Mouse (Mus musculus) limb, embryonic 14.5 days (tissue): Measurements from ENCODE around the gene BC052040. TPM values are rescaled to one million over a fixed set of nuclear protein-coding genes. Genes with fewer than 3 reads are reported as not detected.

Source experiments
- ATAC-seq: fragments of 200-750 bp; cut with Nextera tagmentation; 2 replicates; pipeline ENCODE4 v1.8.0; 2017; ENCODE audit warnings: low read depth, moderate number of reproducible peaks, moderate TSS enrichment; ENCODE audit not compliant: low FRiP score
- DNase-seq: peaks from one replicate; pipeline ENCODE4 v3.0.0-alpha.2; 2015; ENCODE audit warnings: low spot score
- H3K27ac ChIP-seq: fragments of 300-500 bp; sonication (generic); replicated peaks from 2 replicates; pipeline ENCODE4 v1.5.1; 2014; ENCODE audit warnings: low read depth, mild to moderate bottlenecking, low read length, moderate library complexity, mixed read lengths
- H3K27me3 ChIP-seq: fragments of 300-500 bp; sonication (generic); 2 replicates; pipeline ENCODE4 v1.6.1; 2014; ENCODE audit warnings: low read length, mixed read lengths; ENCODE audit not compliant: control insufficient read depth, insufficient read depth
- H3K36me3 ChIP-seq: fragments of 300-500 bp; sonication (generic); 2 replicates; pipeline ENCODE4 v1.6.1; 2014; ENCODE audit warnings: mild to moderate bottlenecking, low read length, moderate library complexity, mixed read lengths; ENCODE audit not compliant: control insufficient read depth, insufficient read depth
- H3K4me1 ChIP-seq: fragments of 300-500 bp; sonication (generic); 2 replicates; pipeline ENCODE4 v1.6.1; 2014; ENCODE audit warnings: antibody characterized with exemption, low read length, mixed read lengths; ENCODE audit not compliant: control insufficient read depth, insufficient read depth
- H3K4me2 ChIP-seq: fragments of 300-500 bp; sonication (generic); replicated peaks from 2 replicates; pipeline ENCODE4 v1.6.1; 2014; ENCODE audit warnings: low read depth, mild to moderate bottlenecking, low read length, moderate library complexity; ENCODE audit not compliant: severe bottlenecking
- H3K4me3 ChIP-seq: fragments of 300-500 bp; sonication (generic); replicated peaks from 2 replicates; pipeline ENCODE4 v1.5.1; 2014; ENCODE audit warnings: low read length
- H3K9ac ChIP-seq: fragments of 300-500 bp; sonication (generic); 2 replicates; pipeline ENCODE4 v1.6.1; 2014; ENCODE audit warnings: mild to moderate bottlenecking, low read depth, low read length, moderate library complexity; ENCODE audit not compliant: severe bottlenecking
- H3K9me3 ChIP-seq: fragments of 300-500 bp; sonication (generic); 2 replicates; pipeline ENCODE4 v1.6.1; 2016; ENCODE audit warnings: low read length; ENCODE audit not compliant: control insufficient read depth
- POLR2A ChIP-seq: fragments of 200-500 bp; IDR thresholded peaks from 2 replicates; pipeline ENCODE4 v1.8.0; 2012; ENCODE audit warnings: inconsistent platforms, mild to moderate bottlenecking, moderate library complexity, borderline replicate concordance; ENCODE audit not compliant: insufficient read depth, insufficient read length; ENCODE audit errors: extremely low read depth
- WGBS: fragments of 180-500 bp; shearing (Covaris S2); extraction: QIAGEN DNeasy Blood & Tissue Kit; methylation state at CpG from one replicate; pipeline ENCODE4 v1.1.7; 2014; 5-methylcytosine and 5-hydroxymethylcytosine counted together
- polyA plus RNA-seq, 2 experiments: library from polyadenylated mRNA; depleted of rRNA in 1 of 2; stranded (reverse) in 1 of 2; unstranded in 1 of 2; fragments of >200 nt; fragmentation: Nextera tagmentation in 1 of 2; extraction: Ambion mirVana in 1 of 2; gene quantifications; 2 replicates each; pipeline versions ENCODE4 v1.2.1 to v1.2.3; 2012 to 2014

Gene BC052040
- polyA plus RNA-seq, 2 experiments = 7.9 to 8.1 TPM

DNA sequence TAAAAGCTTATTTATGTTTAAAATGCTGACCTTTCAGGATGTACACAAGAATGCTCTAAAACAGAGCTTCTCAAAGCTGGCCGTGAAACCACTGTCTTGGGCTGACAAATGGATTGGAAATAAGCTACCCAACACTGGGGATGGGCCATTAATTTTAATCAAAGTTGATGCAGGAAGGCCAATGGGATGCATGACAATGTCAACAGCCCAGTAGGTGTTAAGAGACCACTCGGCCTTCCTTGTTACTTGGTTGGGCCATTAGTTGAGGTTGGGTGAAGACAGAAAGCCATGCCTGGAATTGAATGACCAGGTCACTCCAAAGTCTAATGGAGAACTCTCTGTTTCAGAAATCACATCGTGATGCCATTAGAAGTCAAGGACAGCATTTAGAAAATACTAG is 103.7 kb downstream of the BC052040 start:
- H3K4me3 ChIP-seq = no peak overlapping the region
- H3K9ac ChIP-seq = no peak overlapping the region
- H3K36me3 ChIP-seq = no peaks in the 10 kb centered on the region
- TF ChIP-seq POLR2A = no peak
- H3K27me3 ChIP-seq = no peaks in the 10 kb centered on the region
- DNase-seq (no peak), ATAC-seq (no peak)
- H3K4me1 ChIP-seq = no peaks in the 10 kb centered on the region
- no peak overlapping the region for H3K4me2 ChIP-seq
- no peak overlapping the region for H3K27ac ChIP-seq
- 77% methylated on average over 3 of the region's 3 CpGs for WGBS
- H3K9me3 ChIP-seq = no peaks in the 10 kb centered on the region

DNA sequence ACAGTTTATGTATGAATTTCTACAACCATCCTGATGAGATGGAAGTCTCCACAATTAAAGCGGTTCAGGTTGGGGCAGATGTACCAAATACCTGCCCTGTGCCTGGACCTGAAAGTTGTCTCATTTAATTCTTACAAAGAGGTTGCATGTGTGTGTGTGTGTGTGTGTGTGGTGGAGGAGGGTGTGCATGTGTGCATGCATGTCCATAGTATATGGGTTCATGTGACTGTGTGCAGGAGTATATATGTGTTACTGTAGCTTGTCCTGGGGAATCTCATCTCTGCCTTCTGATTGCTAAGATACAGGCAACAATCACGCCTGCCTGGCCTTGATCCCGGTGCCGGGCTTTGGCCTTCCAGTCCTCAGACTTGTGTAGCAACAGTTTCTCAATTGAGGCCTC is 106.1 kb downstream of the BC052040 start:
- no peak overlapping the region for H3K4me3 ChIP-seq

DNA sequence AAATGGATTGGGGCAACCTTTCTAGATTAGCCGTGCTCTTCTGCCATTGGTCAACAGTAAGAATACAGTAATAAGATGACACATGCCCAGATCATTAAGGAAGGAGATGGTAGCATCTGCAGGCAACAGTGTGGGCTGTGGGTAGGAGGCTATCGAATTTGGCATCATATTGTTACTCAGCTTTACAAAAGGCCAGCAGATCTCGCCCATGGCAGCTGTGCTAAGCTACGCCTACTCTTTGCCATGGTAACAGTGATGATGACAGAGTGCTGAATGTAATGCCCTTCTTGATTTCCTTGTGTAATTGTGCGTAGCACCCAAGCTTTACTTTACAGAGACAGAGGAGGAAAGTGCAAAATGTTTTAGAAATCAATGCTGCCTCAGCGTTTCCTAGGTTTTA is 106.8 kb downstream of the BC052040 start:
- no peak for ATAC-seq
- WGBS = 93% methylated on average over 6 of the region's 6 CpGs
- H3K27ac ChIP-seq = no peak overlapping the region
- H3K4me3 ChIP-seq = no peak overlapping the region
- TF ChIP-seq POLR2A = no peak
- H3K36me3 ChIP-seq = no peaks in the 10 kb centered on the region
- H3K4me1 ChIP-seq = no peaks in the 10 kb centered on the region
- H3K9ac ChIP-seq = no peak overlapping the region
- H3K4me2 ChIP-seq = no peak overlapping the region
- DNase-seq = no peak
- H3K9me3 ChIP-seq = no peaks in the 10 kb centered on the region
- no peaks in the 10 kb centered on the region for H3K27me3 ChIP-seq

More for the DNA sequence above, 106.1 kb downstream of the BC052040 start:
- Histone ChIP-seq H3K4me1 (no peaks in the 10 kb centered on the region), H3K9me3 (no peaks in the 10 kb centered on the region), H3K36me3 (no peaks in the 10 kb centered on the region), H3K27me3 (no peaks in the 10 kb centered on the region), H3K4me2 (no peak overlapping the region), H3K9ac (no peak overlapping the region), H3K27ac (no peak overlapping the region)
- no peak for DNase-seq
- no peak for TF ChIP-seq POLR2A
- ATAC-seq = no peak
- 91% methylated on average over 4 of the region's 4 CpGs for WGBS

DNA sequence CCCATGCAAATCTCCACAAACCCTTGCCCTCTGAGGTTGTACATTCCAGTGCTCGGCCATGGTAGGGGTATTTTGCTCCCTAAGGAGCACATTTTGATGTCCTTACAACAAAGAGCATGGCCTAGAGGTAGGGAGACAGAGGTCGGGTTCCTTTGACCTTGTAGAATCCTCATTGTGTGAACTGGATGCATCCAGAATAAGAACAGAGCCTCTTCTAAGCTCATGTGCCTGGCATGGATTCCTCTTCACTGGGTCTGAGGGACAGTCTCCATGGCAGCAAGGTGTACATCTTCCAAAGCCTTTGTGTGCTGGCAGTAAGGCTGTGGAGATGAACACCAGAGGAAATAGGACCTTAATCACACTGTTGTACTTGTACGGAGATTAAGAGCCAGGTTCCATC is 112.3 kb downstream of the BC052040 start:
- Histone ChIP-seq H3K4me3 (no peak overlapping the region), H3K9ac (no peak overlapping the region), H3K27me3 (no peaks in the 10 kb centered on the region), H3K27ac (no peak overlapping the region), H3K36me3 (no peaks in the 10 kb centered on the region), H3K9me3 (no peaks in the 10 kb centered on the region), H3K4me1 (no peaks in the 10 kb centered on the region), H3K4me2 (no peak overlapping the region)
- DNase-seq (no peak), ATAC-seq (no peak)
- no peak for TF ChIP-seq POLR2A
- 73% methylated on average over 3 of the region's 3 CpGs for WGBS

DNA sequence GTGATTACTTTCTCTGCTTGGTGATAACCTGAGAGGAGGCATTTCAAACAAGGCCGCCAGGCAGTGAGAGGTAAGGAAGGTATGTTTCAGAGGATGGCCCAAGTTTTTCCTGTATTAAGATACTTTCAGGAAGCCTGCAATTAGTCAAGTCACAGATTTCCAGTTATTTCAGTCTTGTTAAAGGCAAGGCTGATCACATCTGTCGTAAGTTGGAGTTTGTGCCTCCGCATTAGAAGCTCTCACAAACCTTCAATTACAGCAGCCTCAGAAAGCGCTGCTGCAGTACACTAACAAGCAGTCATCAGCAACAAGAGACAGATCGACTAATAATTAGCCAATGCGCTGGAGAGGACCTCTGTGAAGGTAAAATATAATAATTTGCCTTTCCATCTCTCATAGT is 112.9 kb downstream of the BC052040 start:
- Histone ChIP-seq H3K36me3 (no peaks in the 10 kb centered on the region), H3K9ac (no peak overlapping the region), H3K4me2 (no peak overlapping the region), H3K4me3 (no peak overlapping the region), H3K27me3 (no peaks in the 10 kb centered on the region), H3K9me3 (no peaks in the 10 kb centered on the region), H3K4me1 (no peaks in the 10 kb centered on the region), H3K27ac (no peak overlapping the region)
- WGBS = 84% methylated on average over 6 of the region's 6 CpGs
- no peak for TF ChIP-seq POLR2A
- DNase-seq = no peak
- no peak for ATAC-seq

GRCm38 (mm10) chr2:115699032-115699431 is 117.5 kb downstream of the BC052040 start:
- Histone ChIP-seq H3K36me3 (no peaks in the 10 kb centered on the region), H3K9me3 (no peaks in the 10 kb centered on the region), H3K9ac (no peak overlapping the region), H3K4me2 (no peak overlapping the region), H3K4me3 (no peak overlapping the region), H3K4me1 (no peaks in the 10 kb centered on the region), H3K27ac (no peak overlapping the region), H3K27me3 (no peaks in the 10 kb centered on the region)
- no peak for TF ChIP-seq POLR2A
- 78% methylated on average over 5 of the region's 5 CpGs for WGBS
- DNase-seq = no peak
- ATAC-seq = no peak
